Comparison of ENCODE assay signal across 10 mouse cellular contexts in genomic region chr9:25959082-25959481, GRCm38 (mm10).
A peak's percentile ranks its signal among the peaks of the same experiment; 100 is the strongest.
DNase-seq lines count a peak whose midpoint lies in the region; ATAC-seq and TF ChIP-seq lines count a peak whose summit lies in the region.
"Had no signal": no experiment of that assay in that cellular context is flagged by ENCODE, and none has a peak within 500 bp of the region (broad histone marks: within the 10 kb centered on the region; RNA-seq: fewer than 3 reads in every experiment).

No protein-coding gene starts in this region.

- H3K9me3 ChIP-seq in lung, embryonic 14.5 days (ENCODE audit: low read depth, low read length) = no peaks in the 10 kb centered on the region
- H3K9me3 ChIP-seq in intestine, postnatal 0 days (ENCODE audit: control insufficient read depth) = no peaks in the 10 kb centered on the region

- no peaks in the 10 kb centered on the region for H3K4me1 ChIP-seq in lung, embryonic 14.5 days (ENCODE audit: insufficient read depth)
- no peaks in the 10 kb centered on the region for H3K4me1 ChIP-seq in intestine, postnatal 0 days (replicated peaks; ENCODE audit: control insufficient read depth, insufficient read depth, low read length)

- peak; percentile 74; the same call in 1 of the 2 replicates for ATAC-seq in lung, embryonic 14.5 days (ENCODE audit: insufficient read depth)
- no peak for ATAC-seq in intestine, postnatal 0 days

- H3K36me3 ChIP-seq in lung, embryonic 14.5 days (ENCODE audit: insufficient read depth) = no peaks in the 10 kb centered on the region
- H3K36me3 ChIP-seq in intestine, postnatal 0 days (ENCODE audit: control insufficient read depth, insufficient read depth) = no peaks in the 10 kb centered on the region

- no peak for TF ChIP-seq CTCF in lung, embryonic 14.5 days (IDR thresholded peaks at IDR 0.05; ENCODE audit: low read depth)
- no peak for TF ChIP-seq CTCF in intestine, postnatal 0 days (IDR thresholded peaks at IDR 0.05; ENCODE audit: low read depth)

- no peak overlapping the region for H3K4me3 ChIP-seq in lung, embryonic 14.5 days (ENCODE audit: low read depth, low read length)
- H3K4me3 ChIP-seq in intestine, postnatal 0 days (ENCODE audit: low read depth, low read length) = no peak overlapping the region

- no peak overlapping the region for H3K27ac ChIP-seq in lung, embryonic 14.5 days (ENCODE audit: low read depth)
- no peak overlapping the region for H3K27ac ChIP-seq in intestine, postnatal 0 days (ENCODE audit: low read depth, low read length)

- H3K4me2 ChIP-seq in lung, embryonic 14.5 days = no peak overlapping the region
- no peak overlapping the region for H3K4me2 ChIP-seq in intestine, postnatal 0 days (replicated peaks; ENCODE audit: low read depth)

- DNase-seq in cerebellum, adult 9-10 months = peak; percentile 12
- no peak for DNase-seq in cerebellum, adult 9-11 months
- DNase-seq in lung, embryonic 14.5 days = peak; percentile 81
- DNase-seq in lung, postnatal 36 days = no peak
- DNase-seq in layer of hippocampus, adult 8-10 months (ENCODE audit: low spot score in 2 of 2) = peak; percentile 10 to 33
- peak; percentile 4 for DNase-seq in right cerebral cortex, postnatal 25 days
- no peak for DNase-seq in urinary bladder, postnatal 14 days (ENCODE audit: low spot score)
- DNase-seq: adrenal gland, postnatal 25 days; kidney, postnatal 14 days had no signal

- no peaks in the 10 kb centered on the region for H3K27me3 ChIP-seq in lung, embryonic 14.5 days (ENCODE audit: insufficient read depth, low read length)
- no peaks in the 10 kb centered on the region for H3K27me3 ChIP-seq in intestine, postnatal 0 days (replicated peaks; ENCODE audit: control insufficient read depth, insufficient read depth, low read length)

- H3K9ac ChIP-seq in lung, embryonic 14.5 days = no peak overlapping the region
- no peak overlapping the region for H3K9ac ChIP-seq in intestine, postnatal 0 days (ENCODE audit: low read depth, low read length)

- 89% methylated on average over 2 of the region's 2 CpGs for WGBS in lung, embryonic 14.5 days
- 100% methylated on average over 2 of the region's 2 CpGs for WGBS in intestine, postnatal 0 days

Comparison
In these comparisons a context has a peak if more than half of its experiments do, and no peak if none do; other contexts are left out.
1. DNase-seq: peak in cerebellum, adult 9-10 months (single experiment), lung, embryonic 14.5 days (single experiment), layer of hippocampus, adult 8-10 months (2 of 2) and right cerebral cortex, postnatal 25 days (single experiment); none in cerebellum, adult 9-11 months (single experiment), lung, postnatal 36 days (single experiment) and urinary bladder, postnatal 14 days (single experiment).